Mouse (Mus musculus): ENCODE measurements at regions not wholly inside any gene's neighbourhood (a gene's known extent, or its start where the extent isn't known, plus 50 kb on each side); places are given as distances from the start of the nearest gene placed in this dataset.

- no peak overlapping the region for H3K27ac ChIP-seq (ENCODE audit: low read depth, low read length)
- 42% methylated on average over 4 of the region's 4 CpGs for WGBS (ENCODE audit: insufficient replicate concordance)
- H3K9me3 ChIP-seq (replicated peaks; ENCODE audit: control insufficient read depth, low read length), result no peaks in the 10 kb centered on the region
- peaks cover 7% of the 10 kb centered on the region; the same call in 1 of the 2 replicates for H3K4me1 ChIP-seq (ENCODE audit: control insufficient read depth, insufficient read depth, low read length)
- H3K36me3 ChIP-seq (ENCODE audit: control insufficient read depth, insufficient read depth, low read length), result no peaks in the 10 kb centered on the region
- no peak overlapping the region for H3K9ac ChIP-seq (ENCODE audit: low read depth, low read length)
- no peak for ATAC-seq (replicated peaks; ENCODE audit: insufficient number of reproducible peaks, low FRiP score, low TSS enrichment)
- H3K4me3 ChIP-seq (ENCODE audit: low read depth, low read length), result no peak overlapping the region
- H3K4me2 ChIP-seq, result no peak overlapping the region
- no peaks in the 10 kb centered on the region for H3K27me3 ChIP-seq (ENCODE audit: control insufficient read depth, insufficient read depth, low read length)
Observed at GRCm38 (mm10) chr3:99812836-99813235, 72.4 kb upstream of the Spag17 start.

DNA sequence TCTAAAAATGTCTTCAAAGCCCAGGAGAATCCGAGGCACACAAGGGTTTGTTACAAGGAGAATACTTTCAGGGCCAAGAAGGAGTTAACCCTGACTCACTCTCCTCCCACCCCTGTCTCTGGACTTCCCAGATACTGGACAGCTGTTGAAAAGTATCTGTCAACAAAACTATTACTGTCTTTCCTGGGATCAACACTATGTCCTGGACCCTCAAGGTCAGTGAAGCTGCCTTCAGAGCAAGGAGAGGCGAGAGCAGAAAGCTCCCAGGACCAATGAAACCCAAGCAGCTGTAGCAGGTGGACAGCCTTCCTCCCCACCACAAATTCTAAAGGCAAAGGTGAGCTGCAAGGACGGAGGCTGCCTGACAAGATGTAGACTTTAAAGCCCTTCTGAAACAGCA is 70.1 kb upstream of the Spag17 start:
- no peaks in the 10 kb centered on the region for H3K36me3 ChIP-seq (ENCODE audit: control insufficient read depth, insufficient read depth, low read length)
- H3K27ac ChIP-seq (ENCODE audit: low read depth, low read length), result no peak overlapping the region
- H3K9ac ChIP-seq (ENCODE audit: low read depth, low read length), result no peak overlapping the region
- H3K4me3 ChIP-seq (ENCODE audit: low read depth, low read length), result no peak overlapping the region
- H3K27me3 ChIP-seq (ENCODE audit: control insufficient read depth, insufficient read depth, low read length), result no peaks in the 10 kb centered on the region
- WGBS (ENCODE audit: insufficient replicate concordance), result 12% methylated on average over 3 of the region's 3 CpGs
- 0 out of 2 replicates have a peak, but pooled peaks have one; percentile 68 for ATAC-seq (replicated peaks; ENCODE audit: insufficient number of reproducible peaks, low FRiP score, low TSS enrichment)
- peaks cover 7% of the 10 kb centered on the region; the same call in 1 of the 2 replicates for H3K4me1 ChIP-seq (ENCODE audit: control insufficient read depth, insufficient read depth, low read length)
- no peak overlapping the region for H3K4me2 ChIP-seq
- H3K9me3 ChIP-seq (replicated peaks; ENCODE audit: control insufficient read depth, low read length), result no peaks in the 10 kb centered on the region

GRCm38 (mm10) chr3:99817965-99818364 is 67.2 kb upstream of the Spag17 start:
- Histone ChIP-seq H3K9ac (ENCODE audit: low read depth, low read length) (no peak overlapping the region), H3K27me3 (ENCODE audit: control insufficient read depth, insufficient read depth, low read length) (no peaks in the 10 kb centered on the region; the same call in 1 of the 2 replicates), H3K4me3 (ENCODE audit: low read depth, low read length) (no peak overlapping the region), H3K36me3 (ENCODE audit: control insufficient read depth, insufficient read depth, low read length) (no peaks in the 10 kb centered on the region), H3K4me1 (ENCODE audit: control insufficient read depth, insufficient read depth, low read length) (peaks cover 7% of the 10 kb centered on the region; the same call in 1 of the 2 replicates), H3K9me3 (replicated peaks; ENCODE audit: control insufficient read depth, low read length) (no peaks in the 10 kb centered on the region), H3K27ac (ENCODE audit: low read depth, low read length) (no peak overlapping the region), H3K4me2 (no peak overlapping the region)
- ATAC-seq (replicated peaks; ENCODE audit: insufficient number of reproducible peaks, low FRiP score, low TSS enrichment), result no peak
- WGBS (ENCODE audit: insufficient replicate concordance), result 45% methylated on average over 8 of the region's 8 CpGs

DNA sequence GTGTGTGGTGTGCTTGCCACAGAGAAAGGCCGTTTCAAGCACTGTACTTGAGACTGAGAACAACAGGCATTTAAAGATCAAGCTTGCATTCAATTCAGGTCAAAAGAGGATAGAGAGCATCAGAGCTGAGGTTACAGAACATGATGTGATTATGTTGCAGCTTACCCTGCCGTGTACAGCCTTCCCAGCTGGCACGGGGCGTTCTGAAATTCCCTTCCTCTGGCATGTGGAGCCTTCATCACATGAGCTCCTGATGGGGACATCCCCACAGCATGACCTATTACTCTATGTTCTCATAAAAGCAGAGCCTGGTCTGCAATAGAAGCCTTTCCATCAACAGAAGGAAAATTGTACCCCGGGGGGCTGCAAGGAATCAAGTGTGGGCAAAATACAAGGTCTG is 62.5 kb upstream of the Spag17 start:
- Histone ChIP-seq H3K9ac (ENCODE audit: low read depth, low read length) (no peak overlapping the region), H3K4me1 (ENCODE audit: control insufficient read depth, insufficient read depth, low read length) (no peaks in the 10 kb centered on the region), H3K9me3 (replicated peaks; ENCODE audit: control insufficient read depth, low read length) (no peaks in the 10 kb centered on the region), H3K4me2 (no peak overlapping the region), H3K27ac (ENCODE audit: low read depth, low read length) (no peak overlapping the region), H3K27me3 (ENCODE audit: control insufficient read depth, insufficient read depth, low read length) (no peaks in the 10 kb centered on the region; the same call in 1 of the 2 replicates), H3K36me3 (ENCODE audit: control insufficient read depth, insufficient read depth, low read length) (no peaks in the 10 kb centered on the region), H3K4me3 (ENCODE audit: low read depth, low read length) (no peak overlapping the region)
- 82% methylated on average over 5 of the region's 5 CpGs for WGBS (ENCODE audit: insufficient replicate concordance)
- no peak for ATAC-seq (replicated peaks; ENCODE audit: insufficient number of reproducible peaks, low FRiP score, low TSS enrichment)

DNA sequence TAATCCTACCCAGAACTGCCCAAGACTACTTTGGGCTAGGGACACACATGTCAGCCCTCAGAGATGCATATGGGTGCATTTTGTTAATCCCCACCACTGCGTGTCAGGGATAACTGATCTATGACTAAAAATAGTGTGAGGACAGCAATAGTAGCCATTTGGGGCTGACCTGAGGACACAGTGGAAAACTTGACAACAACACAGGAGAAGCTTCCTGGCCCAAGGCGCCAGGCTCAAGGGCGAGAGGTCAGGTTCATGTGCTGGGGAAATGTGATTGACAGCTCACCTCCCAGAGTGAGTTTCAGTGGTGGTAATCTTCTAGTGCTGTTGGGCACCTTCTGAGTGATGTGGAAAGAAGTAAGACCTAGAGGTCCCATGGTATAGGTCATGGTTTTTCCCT is 62.0 kb upstream of the Spag17 start:
- no peak overlapping the region for H3K4me2 ChIP-seq
- H3K9ac ChIP-seq (ENCODE audit: low read depth, low read length), result no peak overlapping the region
- no peak for ATAC-seq (replicated peaks; ENCODE audit: insufficient number of reproducible peaks, low FRiP score, low TSS enrichment)
- no peak overlapping the region for H3K27ac ChIP-seq (ENCODE audit: low read depth, low read length)
- H3K36me3 ChIP-seq (ENCODE audit: control insufficient read depth, insufficient read depth, low read length), result no peaks in the 10 kb centered on the region
- H3K4me1 ChIP-seq (ENCODE audit: control insufficient read depth, insufficient read depth, low read length), result no peaks in the 10 kb centered on the region
- H3K27me3 ChIP-seq (ENCODE audit: control insufficient read depth, insufficient read depth, low read length), result no peaks in the 10 kb centered on the region; the same call in 1 of the 2 replicates
- H3K4me3 ChIP-seq (ENCODE audit: low read depth, low read length), result no peak overlapping the region
- H3K9me3 ChIP-seq (replicated peaks; ENCODE audit: control insufficient read depth, low read length), result no peaks in the 10 kb centered on the region
- WGBS (ENCODE audit: insufficient replicate concordance), result 53% methylated on average over 3 of the region's 3 CpGs
